Mouse (Mus musculus) splenic B cell, adult 2 months (primary cell): ENCODE data around the gene Sgpp2.

Source experiments
- DNase-seq: peaks from one replicate; pipeline ENCODE4 v3.0.0-alpha.2; 2011; ENCODE audit warnings: low read depth, low spot score
- H3K27me3 ChIP-seq: 2 replicates; pipeline ENCODE4 v1.6.1; 2012; ENCODE audit warnings: mild to moderate bottlenecking, low read length, moderate library complexity, mixed read lengths; ENCODE audit not compliant: control insufficient read depth, poor library complexity, insufficient read depth, severe bottlenecking
- H3K36me3 ChIP-seq: 2 replicates; pipeline ENCODE4 v1.6.1; 2012; ENCODE audit warnings: mild to moderate bottlenecking, low read length, moderate library complexity, mixed read lengths; ENCODE audit not compliant: control insufficient read depth, poor library complexity, insufficient read depth, severe bottlenecking

The Sgpp2 gene

GRCm38 (mm10) chr1:78363965-78364889, 54.1 kb downstream of the Sgpp2 start:
- Histone ChIP-seq H3K36me3 (no peaks in the 10 kb centered on the region), H3K27me3 (no peaks in the 10 kb centered on the region)
- DNase-seq = no peak

- H3K27me3 ChIP-seq = no peaks in the 10 kb centered on the region
- H3K36me3 ChIP-seq = no peaks in the 10 kb centered on the region
- DNase-seq = no peak
Observed at GRCm38 (mm10) chr1:78367806-78368205, 57.7 kb downstream of the Sgpp2 start.

DNA sequence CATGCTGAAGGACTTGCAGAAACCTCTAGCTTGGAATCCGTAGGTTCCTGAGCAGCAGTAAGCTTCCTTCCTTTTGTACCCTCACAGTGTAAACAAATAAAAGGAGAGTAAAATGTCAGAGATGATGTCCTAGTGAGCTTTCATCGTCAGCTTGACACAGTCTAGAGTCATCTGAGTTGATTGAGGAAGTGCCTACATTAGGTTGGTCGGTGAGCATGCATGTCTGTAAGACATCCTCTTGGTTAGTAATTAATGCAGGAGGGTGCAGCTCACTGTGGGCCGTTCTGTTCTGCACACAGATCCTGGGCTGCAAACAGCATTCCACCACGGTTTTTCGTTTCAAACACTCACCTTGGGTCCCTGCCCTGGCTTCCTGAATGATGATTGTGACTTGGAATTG, 60.0 kb downstream of the Sgpp2 start:
- H3K36me3 ChIP-seq = no peaks in the 10 kb centered on the region
- no peaks in the 10 kb centered on the region for H3K27me3 ChIP-seq
- no peak for DNase-seq

GRCm38 (mm10) chr1:78371569-78372236, 61.6 kb downstream of the Sgpp2 start:
- DNase-seq = no peak
- no peaks in the 10 kb centered on the region for H3K27me3 ChIP-seq
- no peaks in the 10 kb centered on the region for H3K36me3 ChIP-seq

- Histone ChIP-seq H3K36me3 (no peaks in the 10 kb centered on the region), H3K27me3 (no peaks in the 10 kb centered on the region)
- DNase-seq = no peak
Observed at GRCm38 (mm10) chr1:78372316-78372715, 62.2 kb downstream of the Sgpp2 start.

DNA sequence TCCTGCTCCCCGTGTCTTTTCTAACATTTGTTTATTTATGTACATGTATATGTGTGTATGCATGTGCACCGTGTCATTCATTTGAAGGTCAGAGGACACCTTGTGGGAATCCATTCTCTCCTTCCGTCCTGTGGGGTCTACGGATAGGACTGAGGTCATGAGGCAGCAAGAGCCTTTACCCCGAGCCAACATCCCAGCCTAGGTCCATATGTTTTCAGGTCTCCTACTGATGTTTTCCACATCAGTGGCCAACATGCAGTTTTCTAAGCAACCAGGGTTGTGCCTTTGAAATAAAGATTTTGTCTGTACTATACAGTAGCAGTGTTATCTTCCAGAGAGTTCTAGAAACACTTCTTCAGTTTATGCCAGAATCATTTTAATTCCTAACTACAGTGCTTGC, 63.7 kb downstream of the Sgpp2 start:
- Histone ChIP-seq H3K27me3 (no peaks in the 10 kb centered on the region), H3K36me3 (no peaks in the 10 kb centered on the region)
- DNase-seq = no peak

DNA sequence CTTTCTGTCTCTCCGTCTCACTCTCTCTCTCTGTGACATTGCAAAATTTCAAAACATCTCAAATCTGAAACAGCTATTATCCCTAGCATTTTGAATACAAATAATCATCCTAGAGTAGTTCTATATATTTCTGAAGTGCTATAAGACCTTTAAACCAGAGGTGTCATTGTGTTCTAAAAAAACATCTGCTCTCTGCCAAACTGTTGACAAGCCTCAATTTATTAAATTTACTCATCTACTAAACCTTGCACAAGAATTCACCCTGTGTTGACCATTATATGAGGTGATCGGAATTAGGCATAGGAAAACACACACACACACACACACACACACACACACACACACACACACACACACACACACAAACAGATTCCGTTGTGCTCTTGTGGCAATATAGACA, 64.9 kb downstream of the Sgpp2 start:
- DNase-seq = no peak
- no peaks in the 10 kb centered on the region for H3K27me3 ChIP-seq
- no peaks in the 10 kb centered on the region for H3K36me3 ChIP-seq

DNA sequence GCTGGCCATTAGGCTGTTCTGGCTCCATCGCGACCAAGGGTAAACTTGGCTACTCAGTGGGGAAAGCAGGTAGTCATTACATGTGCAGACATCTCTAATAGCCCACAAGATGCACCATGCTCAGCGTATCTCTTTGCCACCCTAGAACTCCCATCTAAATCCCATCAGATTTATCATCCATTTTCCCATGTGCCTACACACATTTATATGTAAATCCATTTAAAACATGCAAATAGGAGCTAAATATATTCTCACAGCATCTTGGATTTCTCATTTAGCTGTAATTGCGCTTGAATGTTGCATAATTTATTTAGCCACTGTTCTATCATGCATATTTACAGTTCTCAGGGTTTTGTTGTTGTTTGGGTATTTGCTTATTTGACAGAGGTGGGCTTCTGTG, 70.8 kb downstream of the Sgpp2 start:
- no peak for DNase-seq
- Histone ChIP-seq H3K36me3 (no peaks in the 10 kb centered on the region), H3K27me3 (no peaks in the 10 kb centered on the region)

- no peak for DNase-seq
- Histone ChIP-seq H3K27me3 (no peaks in the 10 kb centered on the region), H3K36me3 (no peaks in the 10 kb centered on the region)
Observed at GRCm38 (mm10) chr1:78387854-78388253, 77.7 kb downstream of the Sgpp2 start.

DNA sequence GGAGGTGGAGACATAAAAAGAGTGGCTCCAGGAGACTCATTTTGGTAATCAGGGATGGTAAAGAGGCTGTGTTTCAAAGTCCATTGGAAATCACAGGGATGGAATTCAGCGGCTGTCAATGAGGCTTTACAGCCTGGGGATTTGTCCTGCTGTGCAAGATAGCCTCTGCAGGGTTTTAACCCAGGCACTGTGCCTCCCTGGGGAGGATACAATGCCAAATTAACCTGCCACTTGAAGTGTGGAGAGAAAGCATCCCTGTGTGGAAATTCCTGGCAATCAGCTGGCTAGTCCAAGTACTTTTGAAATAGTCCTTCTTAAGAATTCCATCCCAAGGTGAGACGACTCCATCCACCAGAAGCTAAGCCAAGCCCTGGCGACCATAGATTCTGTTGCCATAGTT, 78.7 kb downstream of the Sgpp2 start:
- Histone ChIP-seq H3K27me3 (no peaks in the 10 kb centered on the region), H3K36me3 (no peaks in the 10 kb centered on the region)
- DNase-seq = no peak

DNA sequence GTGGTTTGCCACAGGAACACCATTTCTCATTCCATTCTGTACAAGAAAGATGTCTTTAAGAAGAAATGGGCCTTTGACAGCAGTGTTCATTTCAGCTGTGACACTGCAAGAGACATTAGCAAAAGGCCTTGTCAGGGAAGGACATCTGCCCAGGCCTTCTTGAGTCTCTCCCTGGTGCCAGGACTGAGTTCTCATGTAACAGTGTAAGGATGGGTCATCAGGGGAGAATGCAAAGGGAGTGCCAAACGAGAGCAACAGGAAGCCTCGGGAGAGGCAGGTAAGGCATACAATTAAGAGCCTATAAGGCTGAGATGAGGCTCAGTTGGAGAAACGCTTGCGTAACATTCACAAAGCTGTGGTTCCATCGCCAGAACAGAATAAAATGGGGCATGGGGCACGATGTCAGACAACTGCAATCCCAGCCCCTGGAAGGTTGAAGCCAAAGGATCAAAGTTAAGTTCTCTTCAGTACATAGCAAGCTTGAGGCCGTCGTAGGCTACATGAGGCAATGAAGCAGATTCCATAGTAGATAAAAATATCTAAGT, 85.1 kb downstream of the Sgpp2 start:
- no peaks in the 10 kb centered on the region for H3K36me3 ChIP-seq

GRCm38 (mm10) chr1:78395737-78396136, 85.6 kb downstream of the Sgpp2 start:
- no peak for DNase-seq
- no peaks in the 10 kb centered on the region for H3K27me3 ChIP-seq
- H3K36me3 ChIP-seq = no peaks in the 10 kb centered on the region

More for the DNA sequence above, 85.1 kb downstream of the Sgpp2 start:
- H3K27me3 ChIP-seq = no peaks in the 10 kb centered on the region
- no peak for DNase-seq

- no peak for DNase-seq
- no peaks in the 10 kb centered on the region for H3K36me3 ChIP-seq
Observed at GRCm38 (mm10) chr1:78396320-78396913, 86.3 kb downstream of the Sgpp2 start.

GRCm38 (mm10) chr1:78399755-78400154, 89.6 kb downstream of the Sgpp2 start:
- Histone ChIP-seq H3K36me3 (no peaks in the 10 kb centered on the region), H3K27me3 (no peaks in the 10 kb centered on the region)
- DNase-seq = no peak

More at GRCm38 (mm10) chr1:78396320-78396913, 86.3 kb downstream of the Sgpp2 start:
- H3K27me3 ChIP-seq = no peaks in the 10 kb centered on the region

- no peak for DNase-seq
- no peaks in the 10 kb centered on the region for H3K36me3 ChIP-seq
Observed at GRCm38 (mm10) chr1:78401413-78401812, 91.3 kb downstream of the Sgpp2 start.

More at GRCm38 (mm10) chr1:78401413-78401812, 91.3 kb downstream of the Sgpp2 start:
- no peaks in the 10 kb centered on the region for H3K27me3 ChIP-seq
